Mouse (Mus musculus): Measurements from ENCODE around the gene Mob3a.

Mob3a gene

DNA sequence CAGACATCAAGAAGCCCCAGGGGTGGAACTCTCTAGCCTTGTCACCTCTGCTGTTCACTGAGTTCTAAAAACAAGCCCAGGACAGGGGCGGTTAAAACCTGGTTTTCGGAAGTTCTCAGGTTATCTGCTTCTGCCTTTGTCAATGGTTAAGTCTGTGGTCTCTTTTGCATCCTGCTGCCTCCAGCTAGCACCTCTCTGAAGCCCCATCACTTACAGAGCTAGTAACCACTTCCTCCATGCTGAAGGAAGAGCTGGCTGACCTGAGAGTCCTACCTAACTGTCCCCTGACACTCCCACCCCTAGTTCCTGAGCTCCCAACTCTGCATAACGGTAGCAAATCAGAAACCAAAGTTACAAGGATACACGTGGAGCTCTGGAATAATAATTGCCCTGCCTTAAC lies 1.0 kb downstream of the Mob3a start:
- CTCF ChIA-PET = interaction anchor here (0.6 kb wide), 1 partner anchor 123 kb away, joined by 3 read pairs; no protein-coding TSS in a partner anchor

GRCm38 (mm10) chr10:80700038-80700504 lies 1.7 kb downstream of the Mob3a start:
- CTCF ChIA-PET = interaction anchor here (0.5 kb wide), 1 partner anchor 133 kb away, joined by 3 read pairs; no protein-coding TSS in a partner anchor

- CTCF ChIA-PET = no interaction called here
Observed at GRCm38 (mm10) chr10:80698605-80699004, 3.2 kb downstream of the Mob3a start.

GRCm38 (mm10) chr10:80697812-80698211 lies 4.0 kb downstream of the Mob3a start:
- CTCF ChIA-PET = no interaction called here

GRCm38 (mm10) chr10:80697393-80697787 lies 4.4 kb downstream of the Mob3a start:
- CTCF ChIA-PET = no interaction called here

DNA sequence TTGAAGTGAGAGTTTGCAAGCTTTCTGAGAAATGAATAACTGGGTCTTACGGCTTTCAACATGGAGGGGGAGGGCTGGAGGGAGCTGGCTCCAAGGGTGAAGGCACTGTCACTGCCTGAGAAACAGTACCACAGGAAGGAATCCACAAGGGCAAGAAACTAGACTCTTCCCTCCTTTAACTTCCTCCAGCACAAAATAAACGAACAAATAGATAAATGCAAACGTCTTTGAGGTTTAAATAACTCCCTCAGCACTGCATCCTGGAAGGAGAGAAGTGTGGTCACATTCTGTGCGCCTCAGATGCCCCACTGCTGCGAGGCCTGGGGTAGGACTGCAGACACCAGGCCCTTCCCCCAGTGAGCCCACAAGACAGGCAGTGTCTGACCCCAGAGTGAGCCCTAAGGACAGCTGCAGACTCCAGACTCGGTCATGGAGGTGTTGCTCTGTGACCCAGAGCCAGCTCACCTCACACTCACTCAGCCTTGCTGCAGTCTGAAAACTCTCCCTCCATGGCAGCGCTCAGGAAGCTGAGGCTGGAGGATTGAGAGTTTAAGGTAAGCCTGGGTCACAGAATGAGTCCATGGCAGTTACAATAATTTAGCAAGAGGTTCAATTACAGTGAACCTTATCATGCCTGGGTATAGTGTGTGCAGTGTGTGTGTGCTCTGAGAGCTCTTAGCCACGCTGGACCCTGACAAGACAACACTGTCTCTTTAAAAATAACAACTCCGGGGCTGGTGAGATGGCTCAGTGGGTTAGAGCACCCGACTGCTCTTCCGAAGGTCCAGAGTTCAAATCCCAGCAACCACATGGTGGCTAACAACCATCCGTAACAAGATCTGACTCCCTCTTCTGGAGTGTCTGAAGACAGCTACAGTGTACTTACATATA lies 5.0 kb downstream of the Mob3a start:
- CTCF ChIA-PET = interaction anchor here (0.5 to 0.9 kb wide), 2 partner anchors 10 to 318 kb away, joined by 3 to 6 read pairs; no protein-coding TSS in a partner anchor

DNA sequence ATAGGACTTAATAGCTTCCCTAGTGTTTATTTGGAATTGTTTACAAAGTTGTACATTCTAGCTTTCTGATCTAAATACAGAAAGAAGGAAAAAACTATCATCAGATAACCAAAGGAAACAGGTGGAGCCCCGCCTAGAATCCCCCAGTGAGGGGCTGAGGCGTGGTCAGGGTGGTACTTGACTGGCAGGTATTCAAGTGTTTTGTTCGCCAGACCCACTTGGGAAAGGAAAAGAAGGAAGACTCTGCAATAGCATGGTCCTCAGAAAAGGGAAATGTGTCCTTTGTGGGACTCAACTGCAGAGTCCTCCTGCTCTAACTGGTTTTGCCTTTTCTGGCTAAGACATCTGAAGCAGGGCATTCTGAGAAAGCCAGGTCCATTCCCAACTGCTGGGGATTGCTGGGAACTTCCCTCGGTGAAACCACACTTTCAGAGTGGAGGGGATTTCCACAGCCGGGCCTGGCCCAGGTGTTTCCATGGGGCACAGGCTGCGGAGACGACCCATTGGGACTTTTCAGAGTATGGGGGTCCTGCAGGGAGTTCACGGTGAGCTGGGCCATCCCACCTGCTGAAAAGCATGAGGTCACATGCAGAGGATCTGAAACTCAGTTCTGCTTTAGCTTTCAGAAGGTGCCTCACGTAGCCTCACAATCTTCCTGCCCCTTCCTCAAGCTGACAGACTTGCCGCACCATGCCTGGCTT lies 5.8 kb downstream of the Mob3a start:
- CTCF ChIA-PET = interaction anchor here (0.5 to 0.9 kb wide), 3 partner anchors 9 to 319 kb away, joined by 3 to 6 read pairs (median 4); no protein-coding TSS in a partner anchor

DNA sequence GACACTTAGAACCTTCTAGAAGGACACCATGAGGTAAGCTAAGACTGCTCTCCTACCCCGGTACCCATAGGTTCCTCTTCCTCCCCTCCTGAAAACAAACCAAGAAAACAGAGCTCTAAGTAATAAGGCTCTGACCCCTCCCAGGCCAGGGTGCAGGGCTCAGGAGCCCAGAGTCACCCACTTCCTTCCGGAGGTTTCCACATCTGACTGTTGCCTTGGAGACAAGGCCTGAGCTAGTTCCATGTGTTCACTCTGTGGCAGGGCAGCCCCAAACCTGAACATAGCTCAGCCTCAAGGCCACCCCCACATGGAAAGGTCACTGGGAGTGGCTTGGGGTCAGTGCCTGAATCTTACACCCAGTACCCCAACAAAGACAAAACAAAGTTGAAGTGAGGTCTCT lies 6.6 kb downstream of the Mob3a start:
- CTCF ChIA-PET = interaction anchor here (0.6 kb wide), 1 partner anchor 58 kb away, joined by 4 read pairs; no protein-coding TSS in a partner anchor

GRCm38 (mm10) chr10:80694159-80694938 lies 7.4 kb downstream of the Mob3a start:
- CTCF ChIA-PET = interaction anchor here (0.6 kb wide), 1 partner anchor 10 kb away, joined by 6 read pairs; no protein-coding TSS in a partner anchor

DNA sequence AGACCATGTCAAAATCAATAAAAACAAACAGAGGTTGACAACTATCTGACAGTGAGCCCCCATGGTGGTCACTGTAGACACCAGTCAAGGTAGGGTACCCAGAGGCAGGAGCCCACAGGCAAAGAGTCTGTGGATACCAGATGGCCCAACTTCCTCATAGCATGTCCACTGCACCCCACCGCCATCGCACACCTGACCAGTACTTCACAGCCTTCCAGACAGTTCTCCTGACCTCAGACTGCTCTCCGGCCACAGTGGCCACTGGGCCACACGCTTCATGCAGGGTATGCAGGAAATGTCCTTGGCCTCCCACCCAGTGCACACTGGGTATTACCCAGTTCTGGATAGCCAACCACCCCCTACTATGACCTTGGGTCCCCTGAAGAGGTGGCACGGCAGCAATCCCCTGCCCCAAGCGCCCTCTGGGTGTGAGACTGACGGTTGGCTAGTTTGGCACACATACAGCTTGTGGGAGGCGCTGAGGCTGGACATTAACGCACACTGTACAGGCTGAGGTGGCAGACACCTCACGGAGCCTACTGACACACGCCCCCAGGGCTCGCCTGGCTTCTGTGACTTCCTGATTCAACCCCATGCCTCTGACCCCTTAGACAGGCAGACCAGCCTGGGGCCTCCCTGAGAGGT lies 8.3 kb downstream of the Mob3a start:
- CTCF ChIA-PET = interaction anchor here (0.6 kb wide), 1 partner anchor 29 kb away, joined by 9 read pairs; no protein-coding TSS in a partner anchor

- CTCF ChIA-PET = interaction anchor here (1.0 to 1.5 kb wide), 4 partner anchors 11 to 125 kb away, joined by 3 to 9 read pairs (median 4); partner anchors contain the start of gene Mknk2
Observed at GRCm38 (mm10) chr10:80692249-80693165, 9.3 kb downstream of the Mob3a start.

GRCm38 (mm10) chr10:80687850-80688249 lies 13.9 kb downstream of the Mob3a start:
- CTCF ChIA-PET = interaction anchor here (1.5 kb wide), 1 partner anchor 8 kb away, joined by 6 read pairs; no protein-coding TSS in a partner anchor

DNA sequence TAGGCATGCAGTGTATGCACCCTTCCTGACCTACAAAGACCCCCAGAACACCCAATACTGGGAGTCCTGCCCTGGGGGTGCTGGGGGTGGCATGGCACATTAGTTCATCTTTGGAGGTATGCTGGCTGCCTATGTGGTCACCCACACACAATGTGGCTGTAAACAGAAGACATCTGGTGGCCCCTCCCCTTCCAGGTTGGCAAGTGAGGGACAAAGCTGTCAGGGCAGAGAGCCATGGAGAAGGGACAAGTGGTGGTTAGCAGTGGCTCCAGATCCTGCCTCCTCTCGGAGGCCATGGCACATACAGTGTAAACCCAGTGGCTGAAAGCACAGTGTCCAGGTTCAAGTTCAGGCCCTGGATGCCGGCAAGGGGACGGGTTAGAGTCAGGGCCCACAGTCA lies 15.2 kb downstream of the Mob3a start:
- CTCF ChIA-PET = interaction anchor here (1.5 kb wide), 1 partner anchor 10 kb away, joined by 6 read pairs; no protein-coding TSS in a partner anchor

DNA sequence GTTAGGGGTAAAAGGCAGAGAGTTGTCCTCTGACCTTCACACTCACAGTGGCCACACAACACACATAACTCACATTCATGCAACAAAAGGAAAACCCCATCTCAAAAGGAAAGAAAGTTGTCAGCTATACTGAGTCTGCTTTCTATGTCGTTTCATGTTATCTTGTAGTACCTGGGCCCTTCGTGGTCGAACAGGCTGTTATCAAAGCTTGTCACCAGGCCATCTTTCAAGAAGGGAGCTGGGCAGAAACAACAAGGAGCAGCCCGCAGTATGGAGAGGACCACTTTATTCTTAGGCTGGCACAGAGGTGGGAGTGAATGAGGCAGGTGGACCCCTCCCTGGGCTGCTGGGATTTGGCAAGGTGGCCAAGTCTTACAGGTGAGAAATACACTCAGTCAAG lies 16.8 kb downstream of the Mob3a start:
- CTCF ChIA-PET = no interaction called here

DNA sequence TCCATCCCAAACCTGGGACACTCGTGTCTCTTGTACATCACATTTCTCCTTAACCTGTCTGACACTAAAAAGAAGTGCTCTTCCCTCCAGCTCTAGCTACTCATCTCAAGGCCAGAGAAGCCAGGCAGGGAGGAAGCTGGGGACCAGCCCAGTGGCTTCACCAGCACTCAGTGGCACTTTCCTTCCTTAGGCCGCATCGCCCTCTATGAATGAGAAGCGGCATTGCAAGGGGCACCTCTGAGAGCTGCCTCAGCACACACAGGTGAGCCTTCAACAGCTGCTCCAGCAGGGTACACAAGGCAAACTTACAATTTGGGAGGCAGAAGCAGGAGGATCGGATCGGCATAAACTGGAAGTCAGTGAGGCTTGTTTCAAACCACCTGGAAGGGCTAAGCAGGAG lies 17.6 kb downstream of the Mob3a start:
- CTCF ChIA-PET = interaction anchor here (0.6 kb wide), 2 partner anchors 39 to 68 kb away, joined by 3 read pairs; no protein-coding TSS in a partner anchor

- CTCF ChIA-PET = no interaction called here
Observed at GRCm38 (mm10) chr10:80683647-80684046, 18.1 kb downstream of the Mob3a start.

GRCm38 (mm10) chr10:80682003-80682402 lies 19.8 kb downstream of the Mob3a start:
- CTCF ChIA-PET = interaction anchor here (1.3 to 1.5 kb wide), 3 partner anchors 11 to 14 kb away, joined by 3 to 4 read pairs (median 3); no protein-coding TSS in a partner anchor

GRCm38 (mm10) chr10:80680260-80680696 lies 21.5 kb downstream of the Mob3a start:
- CTCF ChIA-PET = no interaction called here

- CTCF ChIA-PET = interaction anchor here (1.9 kb wide), 1 partner anchor 19 kb away, joined by 6 read pairs; no protein-coding TSS in a partner anchor
Observed at GRCm38 (mm10) chr10:80679556-80680259, 22.1 kb downstream of the Mob3a start.
